In genomic region chr1:166846566-166846965, GRCm38 (mm10) we compare ENCODE assay signal across 6 mouse cellular contexts.
"Had no signal": no experiment of that assay in that cellular context is flagged by ENCODE, and none has a peak within 500 bp of the region (broad histone marks: within the 10 kb centered on the region; RNA-seq: fewer than 3 reads in every experiment).

No protein-coding gene starts in this region.

- DNase-seq: kidney, adult 18-20 months; kidney, postnatal 25 days; lung, adult 18-20 months; right cerebral cortex, postnatal 25 days; thymus, adult 2 months; thymus, postnatal 25 days had no signal
